Mouse (Mus musculus): Measurements from ENCODE around the gene Tbc1d4. TPM values are rescaled to one million over a fixed set of nuclear protein-coding genes. Genes with fewer than 3 reads are reported as not detected.

Tbc1d4 gene
- total and polyA plus RNA-seq, 3 experiments = not detected

DNA sequence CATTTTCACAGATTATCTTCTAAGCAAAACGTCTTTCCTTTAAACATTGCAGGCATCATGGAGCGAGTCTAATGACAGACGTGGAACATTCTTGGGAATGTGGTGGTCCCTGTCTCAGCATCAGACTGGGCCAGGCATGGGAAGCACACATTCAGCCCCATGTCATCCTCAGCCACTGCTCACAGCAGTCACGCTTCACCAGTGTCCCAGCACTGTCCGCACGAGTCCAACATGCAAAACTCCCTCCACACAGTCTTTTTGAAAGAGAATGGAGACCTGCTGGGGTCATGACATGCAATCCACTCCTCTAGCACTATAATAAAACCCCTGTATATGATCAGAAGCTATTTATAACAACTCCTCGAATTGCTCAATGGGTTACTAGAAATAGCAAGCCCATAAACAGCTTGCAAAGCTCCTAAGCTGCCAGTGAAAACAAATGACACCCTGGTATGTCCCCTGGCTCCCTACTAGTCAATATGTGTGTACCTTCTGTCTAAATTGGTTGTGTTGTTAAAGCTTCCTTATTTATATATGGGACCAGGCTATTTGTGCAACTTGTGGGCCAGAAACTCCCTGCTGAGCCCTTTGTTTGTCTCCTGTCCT, 76.8 kb downstream of the Tbc1d4 start:
- H3K9me3 ChIP-seq (replicated peaks; ENCODE audit: insufficient read depth, low read length) = no peaks in the 10 kb centered on the region
- H3K79me2 ChIP-seq (ENCODE audit: control insufficient read depth, insufficient read depth, low read length, poor library complexity) = no peaks in the 10 kb centered on the region
- H3K27ac ChIP-seq (ENCODE audit: control insufficient read depth, low read depth, low read length) = no peak overlapping the region
- H3K4me3 ChIP-seq (ENCODE audit: control insufficient read depth in 1 of 2, insufficient read depth in 1 of 2, low read depth in 2 of 2, low read length in 2 of 2) = no peak overlapping the region
- H3K4me1 ChIP-seq (ENCODE audit: control insufficient read depth in 1 of 2, insufficient read depth in 2 of 2, low read length in 2 of 2) = no peaks in the 10 kb centered on the region
- DNase-seq (ENCODE audit: low read depth, low spot score) = no peak
- no peaks in the 10 kb centered on the region for H3K27me3 ChIP-seq (ENCODE audit: control insufficient read depth in 1 of 2, insufficient read depth in 2 of 2, low read length in 2 of 2)
- no peak overlapping the region for H3K9ac ChIP-seq (ENCODE audit: control insufficient read depth, low read depth, low read length, poor library complexity, severe bottlenecking)
- no peaks in the 10 kb centered on the region for H3K36me3 ChIP-seq (ENCODE audit: control insufficient read depth in 1 of 2, insufficient read depth in 2 of 2, low read length in 2 of 2)
- TF ChIP-seq E2F4 (IDR thresholded peaks at IDR 0.05; ENCODE audit: borderline replicate concordance, low read depth, low read length) = no peak
- TF ChIP-seq MXI1 (IDR thresholded peaks at IDR 0.05; ENCODE audit: low read depth, low read length) = no peak
- no peak for TF ChIP-seq HCFC1 (IDR thresholded peaks at IDR 0.05; ENCODE audit: low read depth, low read length)

DNA sequence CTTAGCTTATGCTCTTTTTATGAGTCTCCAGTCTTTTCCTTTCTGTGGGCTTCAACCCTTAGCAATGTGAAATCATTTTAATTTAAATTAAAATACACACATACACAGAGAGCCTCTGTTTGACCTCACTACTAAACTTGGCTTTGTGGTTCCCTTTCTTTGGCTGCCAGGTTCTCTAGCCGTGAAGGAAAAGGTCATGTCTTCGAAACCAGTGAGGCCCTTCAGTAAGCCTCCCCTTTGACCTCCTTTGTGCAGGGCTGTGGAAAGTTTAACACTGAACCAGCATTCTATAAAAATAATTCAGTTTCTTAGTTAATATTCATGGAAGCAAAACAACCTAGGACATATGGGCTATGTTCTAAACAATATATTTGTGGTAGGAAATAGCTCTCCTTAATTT, 78.5 kb downstream of the Tbc1d4 start:
- no peak overlapping the region for H3K4me3 ChIP-seq (ENCODE audit: control insufficient read depth in 1 of 2, insufficient read depth in 1 of 2, low read depth in 2 of 2, low read length in 2 of 2)
- no peaks in the 10 kb centered on the region for H3K4me1 ChIP-seq (ENCODE audit: control insufficient read depth in 1 of 2, insufficient read depth in 2 of 2, low read length in 2 of 2)
- no peaks in the 10 kb centered on the region for H3K79me2 ChIP-seq (ENCODE audit: control insufficient read depth, insufficient read depth, low read length, poor library complexity)
- no peaks in the 10 kb centered on the region for H3K9me3 ChIP-seq (replicated peaks; ENCODE audit: insufficient read depth, low read length)
- TF ChIP-seq POLR2AphosphoS5 (IDR thresholded peaks at IDR 0.05; ENCODE audit: borderline replicate concordance, low read depth, low read length) = no peak
- TF ChIP-seq HCFC1 (IDR thresholded peaks at IDR 0.05; ENCODE audit: low read depth, low read length) = no peak
- TF ChIP-seq MYC (IDR thresholded peaks at IDR 0.05; ENCODE audit: low read depth, low read length) = no peak
- TF ChIP-seq ZKSCAN1 (IDR thresholded peaks at IDR 0.05; ENCODE audit: low read depth, low read length) = no peak
- no peak for TF ChIP-seq UBTF (IDR thresholded peaks at IDR 0.05; ENCODE audit: borderline replicate concordance, insufficient read depth, low read depth, low read length)
- no peak for TF ChIP-seq USF2 (IDR thresholded peaks at IDR 0.05; ENCODE audit: borderline replicate concordance in 1 of 2, insufficient read depth in 1 of 2, low read depth in 1 of 2, low read length in 2 of 2)
- no peak for TF ChIP-seq MYB (IDR thresholded peaks at IDR 0.05; ENCODE audit: low read depth, low read length)
- TF ChIP-seq SIN3A (IDR thresholded peaks at IDR 0.05; ENCODE audit: low read length) = no peak
- TF ChIP-seq POLR2A (IDR thresholded peaks at IDR 0.05; ENCODE audit: control insufficient read depth in 1 of 2, insufficient read depth in 1 of 2, low read depth in 1 of 2, low read length in 2 of 2, poor library complexity in 1 of 2) = no peak
- no peak for TF ChIP-seq CHD2 (IDR thresholded peaks at IDR 0.05; ENCODE audit: low read length)
- no peak for TF ChIP-seq MAFK (IDR thresholded peaks at IDR 0.05; ENCODE audit: borderline replicate concordance, low read depth, low read length)
- H3K9ac ChIP-seq (ENCODE audit: control insufficient read depth, low read depth, low read length, poor library complexity, severe bottlenecking) = no peak overlapping the region
- no peak overlapping the region for H3K27ac ChIP-seq (ENCODE audit: control insufficient read depth, low read depth, low read length)
- H3K27me3 ChIP-seq (ENCODE audit: control insufficient read depth in 1 of 2, insufficient read depth in 2 of 2, low read length in 2 of 2) = no peaks in the 10 kb centered on the region; a peak in 1 of 4 replicates
- no peaks in the 10 kb centered on the region for H3K36me3 ChIP-seq (ENCODE audit: control insufficient read depth in 1 of 2, insufficient read depth in 2 of 2, low read length in 2 of 2)
- no peak for DNase-seq (ENCODE audit: low read depth, low spot score)

DNA sequence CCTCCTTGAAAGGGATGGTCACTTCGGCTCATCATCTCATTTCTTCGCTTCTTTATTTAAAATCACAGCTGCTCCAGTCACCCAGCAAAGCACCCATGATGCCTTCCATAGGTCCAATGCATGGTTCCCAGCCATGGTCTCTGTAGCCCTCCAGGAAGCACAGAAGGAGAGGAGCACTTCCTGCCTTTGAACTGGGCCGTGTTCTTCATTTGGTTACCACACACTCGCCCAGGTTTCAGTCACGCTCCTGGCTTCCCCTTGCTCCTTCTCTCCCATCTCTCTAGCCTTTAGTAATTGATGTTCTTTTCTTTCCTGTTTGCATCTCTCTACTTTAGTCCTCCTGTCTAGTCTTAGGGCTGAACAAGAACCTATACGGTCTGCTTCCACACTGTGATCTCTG, 79.8 kb downstream of the Tbc1d4 start:
- H3K27me3 ChIP-seq (ENCODE audit: control insufficient read depth in 1 of 2, insufficient read depth in 2 of 2, low read length in 2 of 2) = no peaks in the 10 kb centered on the region; a peak in 1 of 4 replicates
- H3K4me3 ChIP-seq (ENCODE audit: control insufficient read depth in 1 of 2, insufficient read depth in 1 of 2, low read depth in 2 of 2, low read length in 2 of 2) = no peak overlapping the region
- no peaks in the 10 kb centered on the region for H3K79me2 ChIP-seq (ENCODE audit: control insufficient read depth, insufficient read depth, low read length, poor library complexity)
- TF ChIP-seq POLR2A (IDR thresholded peaks at IDR 0.05; ENCODE audit: control insufficient read depth in 1 of 2, insufficient read depth in 1 of 2, low read depth in 1 of 2, low read length in 2 of 2, poor library complexity in 1 of 2) (no peak), CTCF (IDR thresholded peaks at IDR 0.05 in 2 of 3, conservative IDR thresholded peaks at IDR 0.05 in 1 of 3; ENCODE audit: control insufficient read depth in 1 of 3, insufficient read depth in 1 of 3, low read depth in 2 of 3, low read length in 3 of 3, poor library complexity in 1 of 3, severe bottlenecking in 1 of 3) (no peak)
- no peak for DNase-seq (ENCODE audit: low read depth, low spot score)
- no peaks in the 10 kb centered on the region for H3K36me3 ChIP-seq (ENCODE audit: control insufficient read depth in 1 of 2, insufficient read depth in 2 of 2, low read length in 2 of 2)
- H3K4me1 ChIP-seq (ENCODE audit: control insufficient read depth in 1 of 2, insufficient read depth in 2 of 2, low read length in 2 of 2) = no peaks in the 10 kb centered on the region
- no peak overlapping the region for H3K27ac ChIP-seq (ENCODE audit: control insufficient read depth, low read depth, low read length)
- no peak overlapping the region for H3K9ac ChIP-seq (ENCODE audit: control insufficient read depth, low read depth, low read length, poor library complexity, severe bottlenecking)
- no peaks in the 10 kb centered on the region for H3K9me3 ChIP-seq (replicated peaks; ENCODE audit: insufficient read depth, low read length)

Data from MEL (cell line).